Mouse (Mus musculus): ENCODE measurements around the gene Adgrf3. TPM values are rescaled to one million over a fixed set of nuclear protein-coding genes. Genes with fewer than 3 reads are reported as not detected.

Adgrf3 gene
- not detected in 2 replicates for polyA plus RNA-seq (2012; rRNA removed)

DNA sequence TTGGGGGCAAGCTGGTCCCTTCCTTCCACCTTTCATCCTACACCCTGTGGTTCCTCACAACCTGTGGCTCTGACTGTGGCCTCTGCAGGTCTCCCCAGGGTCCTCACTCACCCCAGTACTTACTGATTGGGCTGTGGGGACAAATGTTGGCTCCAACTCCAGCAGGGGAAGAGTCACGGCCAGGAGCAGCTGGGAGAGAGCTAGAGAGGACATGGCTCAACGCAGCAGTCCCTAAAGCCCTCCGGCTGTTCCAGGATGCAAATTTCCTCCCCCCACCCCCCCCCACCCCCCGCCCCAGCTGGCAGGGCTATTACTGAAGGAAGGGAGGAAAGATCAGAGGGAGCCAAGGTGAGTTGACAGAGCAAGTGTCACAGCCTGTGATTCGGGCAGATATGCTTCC lies at the start of gene Adgrf3:
Gene Adgrf3 (minus strand): TSS at position 230 of the 400 bp plus-strand sequence.
- Histone ChIP-seq H3K4me1 (ENCODE audit: control insufficient read depth, insufficient read depth, low read length) (no peaks in the 10 kb centered on the region), H3K27ac (ENCODE audit: insufficient read depth, low read length) (no peak within 1 kb of the TSS), H3K4me3 (ENCODE audit: insufficient read depth, low read length) (no peak within 1 kb of the TSS)
- TF ChIP-seq POLR2A (IDR thresholded peaks at IDR 0.05; ENCODE audit: extremely low read depth, insufficient read depth, low read length) (no peak), CTCF (IDR thresholded peaks at IDR 0.05; ENCODE audit: extremely low read depth, insufficient read depth, low read length) (no peak)

DNA sequence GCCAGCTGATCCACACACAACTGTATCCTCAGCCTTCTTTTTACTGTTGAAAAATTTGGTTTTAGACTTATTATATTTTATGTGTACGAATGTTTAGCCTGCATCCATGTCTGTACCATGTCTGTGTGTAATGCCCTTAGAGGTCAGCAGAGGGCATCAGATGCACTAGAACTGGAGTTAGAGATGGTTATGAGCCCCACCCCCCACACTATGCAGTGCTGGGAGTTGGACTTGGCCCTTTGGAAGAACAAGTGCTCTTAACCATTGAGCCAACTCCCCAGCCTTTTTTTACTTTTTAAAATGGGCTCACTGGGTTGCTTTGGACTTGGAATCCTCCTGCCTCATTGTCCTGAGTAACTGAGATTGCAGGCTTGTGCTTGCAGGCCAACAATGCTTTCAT lies 42.1 kb upstream of the Adgrf3 start:
- TF ChIP-seq POLR2A (IDR thresholded peaks at IDR 0.05; ENCODE audit: extremely low read depth, insufficient read depth, low read length) (no peak), CTCF (IDR thresholded peaks at IDR 0.05; ENCODE audit: extremely low read depth, insufficient read depth, low read length) (0 out of 2 replicates have a peak, but pooled peaks have one; percentile 8)
- no peaks in the 10 kb centered on the region for H3K4me1 ChIP-seq (ENCODE audit: control insufficient read depth, insufficient read depth, low read length)
- H3K4me3 ChIP-seq (ENCODE audit: insufficient read depth, low read length): no peak overlapping the region
- H3K27ac ChIP-seq (ENCODE audit: insufficient read depth, low read length): no peak overlapping the region

DNA sequence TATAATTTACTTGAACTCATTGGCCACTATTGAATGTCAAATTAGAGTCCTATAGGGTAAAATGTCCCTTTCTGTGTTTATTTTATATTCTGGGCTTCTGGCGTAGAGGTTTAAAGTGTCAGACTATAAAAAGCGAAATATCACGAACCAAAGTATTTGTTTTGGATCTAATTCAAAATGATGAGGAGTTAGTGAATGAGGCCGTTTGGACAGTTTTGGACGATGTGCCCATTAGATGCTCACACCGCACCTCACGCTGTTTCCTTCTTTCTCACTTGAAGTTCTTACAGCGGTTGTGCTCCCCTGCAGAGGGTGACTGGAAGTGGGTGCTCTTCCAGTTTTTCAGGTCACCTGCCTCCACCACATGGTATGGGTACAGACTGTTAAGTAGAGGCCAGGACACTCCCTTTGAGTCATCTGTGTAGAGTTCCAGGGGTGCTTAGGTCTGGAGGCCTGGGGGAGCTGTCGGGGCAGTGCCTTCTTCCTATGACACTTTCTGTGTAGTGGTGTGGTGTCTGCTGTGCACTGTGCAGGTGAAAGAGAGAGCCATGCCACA lies 40.4 kb upstream of the Adgrf3 start:
- H3K4me1 ChIP-seq (ENCODE audit: control insufficient read depth, insufficient read depth, low read length): no peaks in the 10 kb centered on the region
- H3K27ac ChIP-seq (ENCODE audit: insufficient read depth, low read length): no peak overlapping the region
- no peak overlapping the region for H3K4me3 ChIP-seq (ENCODE audit: insufficient read depth, low read length)
- TF ChIP-seq POLR2A (IDR thresholded peaks at IDR 0.05; ENCODE audit: extremely low read depth, insufficient read depth, low read length): no peak
- TF ChIP-seq CTCF (IDR thresholded peaks at IDR 0.05; ENCODE audit: extremely low read depth, insufficient read depth, low read length): no peak

DNA sequence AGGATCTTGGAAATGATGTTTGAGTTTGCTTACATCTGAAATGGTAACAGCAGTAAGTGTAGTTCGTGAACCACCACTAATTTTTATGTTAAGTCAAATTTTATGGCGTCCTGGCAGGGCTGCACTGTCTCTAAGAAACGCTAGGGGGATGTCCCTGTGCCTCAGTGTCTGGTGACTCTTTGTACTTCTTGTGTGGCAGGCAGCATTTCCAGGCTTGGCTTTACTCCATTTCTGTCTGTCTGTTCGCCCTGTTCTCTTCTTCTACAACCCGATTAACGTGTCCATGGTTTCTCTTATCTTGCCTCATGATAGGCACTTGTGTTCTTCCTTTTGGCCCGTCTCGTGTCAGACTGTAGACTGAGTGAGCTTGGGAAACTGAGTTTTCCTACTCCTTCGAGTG lies 38.2 kb upstream of the Adgrf3 start:
- TF ChIP-seq CTCF (IDR thresholded peaks at IDR 0.05; ENCODE audit: extremely low read depth, insufficient read depth, low read length) (peak; percentile 24; the same call in 1 of the 2 replicates), POLR2A (IDR thresholded peaks at IDR 0.05; ENCODE audit: extremely low read depth, insufficient read depth, low read length) (no peak)
- no peaks in the 10 kb centered on the region for H3K4me1 ChIP-seq (ENCODE audit: control insufficient read depth, insufficient read depth, low read length)
- no peak overlapping the region for H3K4me3 ChIP-seq (ENCODE audit: insufficient read depth, low read length)
- H3K27ac ChIP-seq (ENCODE audit: insufficient read depth, low read length): no peak overlapping the region

DNA sequence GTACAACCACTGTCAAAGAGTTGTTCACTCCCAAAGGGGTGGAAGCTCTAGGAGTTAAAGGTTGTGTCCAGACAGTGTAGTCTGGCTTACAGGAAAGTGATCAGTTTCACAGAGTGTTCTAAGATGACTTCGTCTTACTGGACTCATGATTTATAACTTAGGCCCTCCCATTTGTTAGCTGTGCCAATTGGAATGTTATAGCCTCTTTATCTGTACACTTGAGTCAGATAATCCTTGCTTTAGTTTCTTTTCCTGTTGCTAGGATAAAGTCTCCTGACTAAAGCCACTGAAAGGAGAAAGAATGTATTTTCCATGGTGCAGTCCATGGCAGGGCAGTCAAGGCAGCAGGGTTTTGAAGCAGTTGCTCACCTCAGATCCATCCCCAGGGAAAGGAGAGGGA lies 36.9 kb upstream of the Adgrf3 start:
- Histone ChIP-seq H3K4me3 (ENCODE audit: insufficient read depth, low read length) (no peak overlapping the region), H3K4me1 (ENCODE audit: control insufficient read depth, insufficient read depth, low read length) (no peaks in the 10 kb centered on the region), H3K27ac (ENCODE audit: insufficient read depth, low read length) (no peak overlapping the region)
- no peak for TF ChIP-seq CTCF (IDR thresholded peaks at IDR 0.05; ENCODE audit: extremely low read depth, insufficient read depth, low read length)
- TF ChIP-seq POLR2A (IDR thresholded peaks at IDR 0.05; ENCODE audit: extremely low read depth, insufficient read depth, low read length): no peak

DNA sequence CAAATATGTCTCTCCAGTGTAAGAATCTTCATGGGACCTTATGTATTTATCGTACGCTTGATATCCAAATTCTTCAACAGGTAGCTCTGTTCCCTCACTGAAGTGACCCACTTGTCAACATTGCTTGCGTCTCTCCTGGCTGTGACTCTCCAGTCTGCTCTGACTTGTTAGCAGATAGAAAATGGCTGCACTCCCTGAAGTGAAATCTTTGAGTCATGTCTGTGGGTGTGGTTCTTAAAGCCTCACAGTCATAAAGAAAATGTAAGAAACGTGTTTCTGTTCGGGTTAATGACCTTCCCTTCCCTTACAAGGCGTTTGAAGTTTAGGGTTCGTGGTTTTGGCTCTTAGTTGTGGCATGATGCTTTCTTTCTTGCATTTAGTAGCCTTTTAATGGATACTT lies 35.0 kb upstream of the Adgrf3 start:
- no peak for TF ChIP-seq CTCF (IDR thresholded peaks at IDR 0.05; ENCODE audit: extremely low read depth, insufficient read depth, low read length)
- no peak for TF ChIP-seq POLR2A (IDR thresholded peaks at IDR 0.05; ENCODE audit: extremely low read depth, insufficient read depth, low read length)
- H3K4me1 ChIP-seq (ENCODE audit: control insufficient read depth, insufficient read depth, low read length): no peaks in the 10 kb centered on the region

DNA sequence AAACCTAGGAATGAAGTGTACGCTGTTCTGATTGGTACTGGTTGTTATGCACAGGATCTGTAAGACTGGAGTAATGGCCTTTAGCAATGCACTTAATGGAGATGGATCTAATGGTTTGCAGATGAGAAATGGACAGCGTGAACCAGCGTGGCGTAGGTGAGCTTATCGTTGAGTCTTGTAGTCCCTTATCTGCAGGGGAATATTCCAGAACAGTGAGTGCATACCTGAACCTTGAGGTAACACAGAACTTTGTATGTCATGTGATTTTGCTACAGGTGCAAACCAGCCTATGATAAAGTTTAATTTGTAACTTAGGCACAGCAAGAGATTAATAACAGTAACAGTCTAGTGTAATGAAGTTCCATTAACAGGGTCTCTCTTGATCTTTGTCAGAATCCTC lies 33.0 kb upstream of the Adgrf3 start:
- TF ChIP-seq POLR2A (IDR thresholded peaks at IDR 0.05; ENCODE audit: extremely low read depth, insufficient read depth, low read length) (no peak), CTCF (IDR thresholded peaks at IDR 0.05; ENCODE audit: extremely low read depth, insufficient read depth, low read length) (no peak)
- no peak overlapping the region for H3K4me3 ChIP-seq (ENCODE audit: insufficient read depth, low read length)
- no peaks in the 10 kb centered on the region for H3K4me1 ChIP-seq (ENCODE audit: control insufficient read depth, insufficient read depth, low read length)
- H3K27ac ChIP-seq (ENCODE audit: insufficient read depth, low read length): no peak overlapping the region

More for the DNA sequence above, 35.0 kb upstream of the Adgrf3 start:
- no peak overlapping the region for H3K27ac ChIP-seq (ENCODE audit: insufficient read depth, low read length)
- H3K4me3 ChIP-seq (ENCODE audit: insufficient read depth, low read length): no peak overlapping the region

DNA sequence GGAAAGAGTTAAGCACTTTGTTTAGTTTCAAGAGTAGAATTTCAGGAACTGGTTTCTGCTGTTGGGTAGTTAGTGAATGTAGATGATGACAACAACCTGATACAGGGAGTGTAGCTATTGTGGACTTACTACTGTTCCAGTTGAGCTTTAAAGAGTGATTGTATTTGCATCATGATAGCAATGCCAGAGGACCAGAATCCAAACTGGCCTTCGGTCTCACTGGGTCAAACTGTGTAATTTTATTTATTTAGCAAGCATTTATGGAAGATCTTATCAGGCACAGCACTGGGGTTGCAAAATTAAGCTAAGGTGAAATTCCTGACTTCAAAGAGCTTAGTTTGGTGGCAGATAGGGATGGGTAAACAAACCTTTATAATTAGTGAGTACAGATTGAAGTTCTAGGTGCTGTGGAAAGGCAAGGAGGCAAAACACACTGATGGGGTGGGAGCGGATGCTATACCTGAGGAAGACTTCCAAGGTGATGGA lies 30.2 kb upstream of the Adgrf3 start:
- Histone ChIP-seq H3K4me1 (ENCODE audit: control insufficient read depth, insufficient read depth, low read length) (no peaks in the 10 kb centered on the region), H3K27ac (ENCODE audit: insufficient read depth, low read length) (no peak overlapping the region), H3K4me3 (ENCODE audit: insufficient read depth, low read length) (no peak overlapping the region)
- TF ChIP-seq POLR2A (IDR thresholded peaks at IDR 0.05; ENCODE audit: extremely low read depth, insufficient read depth, low read length): no peak
- no peak for TF ChIP-seq CTCF (IDR thresholded peaks at IDR 0.05; ENCODE audit: extremely low read depth, insufficient read depth, low read length)

DNA sequence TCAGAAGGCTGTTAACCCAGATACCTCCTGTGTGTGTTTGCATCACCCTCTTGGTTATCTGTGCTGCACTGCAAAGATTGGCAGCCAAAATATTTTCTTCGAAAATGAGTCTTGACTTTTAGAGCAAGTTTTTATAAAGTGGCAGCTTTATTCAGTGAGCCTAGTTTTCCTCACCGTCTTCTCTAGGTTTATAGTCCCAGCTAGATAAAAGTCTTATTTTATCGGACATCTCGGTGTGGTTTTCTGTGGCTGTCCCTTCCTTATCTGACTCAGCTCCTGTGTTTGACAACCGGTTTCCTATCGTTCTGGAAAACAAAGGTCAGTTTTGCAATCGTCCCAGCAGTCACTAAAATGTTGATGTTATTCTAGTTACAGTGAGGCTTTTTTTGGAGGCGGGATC lies 28.5 kb upstream of the Adgrf3 start:
- Histone ChIP-seq H3K4me1 (ENCODE audit: control insufficient read depth, insufficient read depth, low read length) (no peaks in the 10 kb centered on the region), H3K4me3 (ENCODE audit: insufficient read depth, low read length) (no peak overlapping the region; the same call in 1 of the 2 replicates), H3K27ac (ENCODE audit: insufficient read depth, low read length) (no peak overlapping the region)
- TF ChIP-seq POLR2A (IDR thresholded peaks at IDR 0.05; ENCODE audit: extremely low read depth, insufficient read depth, low read length) (no peak), CTCF (IDR thresholded peaks at IDR 0.05; ENCODE audit: extremely low read depth, insufficient read depth, low read length) (no peak)

DNA sequence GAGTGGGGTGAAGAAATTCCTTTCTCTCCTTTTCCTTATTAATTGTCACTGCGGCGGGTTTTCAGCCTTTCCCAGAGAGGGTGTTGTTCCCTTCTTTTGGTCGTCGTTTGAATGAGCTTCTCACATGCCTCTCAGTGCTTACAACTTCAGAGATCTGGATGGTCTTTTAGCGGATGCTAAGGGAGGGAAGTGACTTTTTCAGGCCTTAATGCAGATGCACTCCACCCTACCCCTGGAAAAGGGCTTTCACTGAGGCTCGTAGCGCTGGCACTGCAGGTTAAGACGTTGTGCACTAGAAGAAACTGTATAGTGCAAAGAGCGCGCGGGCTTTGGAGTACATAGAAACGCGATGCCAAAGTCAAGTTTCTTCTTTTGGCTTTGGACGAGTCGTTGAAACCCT lies 27.5 kb upstream of the Adgrf3 start:
- no peak for TF ChIP-seq CTCF (IDR thresholded peaks at IDR 0.05; ENCODE audit: extremely low read depth, insufficient read depth, low read length)
- TF ChIP-seq POLR2A (IDR thresholded peaks at IDR 0.05; ENCODE audit: extremely low read depth, insufficient read depth, low read length): no peak
- H3K4me3 ChIP-seq (ENCODE audit: insufficient read depth, low read length): peak overlapping the region; percentile 61
- H3K27ac ChIP-seq (ENCODE audit: insufficient read depth, low read length): peak overlapping the region; percentile 51
- no peaks in the 10 kb centered on the region for H3K4me1 ChIP-seq (ENCODE audit: control insufficient read depth, insufficient read depth, low read length)

All from cortical plate, adult 2 months (tissue).